Mouse (Mus musculus) MEL (cell line): Measurements from ENCODE around the gene Sertad1. TPM values are rescaled to one million over a fixed set of nuclear protein-coding genes. Genes with fewer than 3 reads are reported as not detected.
A peak's percentile ranks its signal among the peaks of the same experiment; 100 is the strongest.

Experiments used
- DNase-seq: peaks from one replicate; pipeline ENCODE4 v3.0.0; 2011; ENCODE audit warnings: low read depth, low spot score
- H3K27ac ChIP-seq: 2 replicates; pipeline ENCODE4 v1.5.1; 2012; ENCODE audit warnings: low read depth, mild to moderate bottlenecking, control low read depth, low read length, moderate library complexity; ENCODE audit not compliant: control insufficient read depth
- H3K27me3 ChIP-seq, 2 experiments: fragments of 150-350 bp in 1 of 2; sonication (generic) in 1 of 2; 2 replicates each; pipeline ENCODE4 v1.6.1; 2012; ENCODE audit warnings: low read length in 2 of 2, mild to moderate bottlenecking in 2 of 2, improper control_type of control experiment in 1 of 2, moderate library complexity in 1 of 2; ENCODE audit not compliant: insufficient read depth in 2 of 2, control insufficient read depth in 1 of 2
- H3K36me3 ChIP-seq, 2 experiments: 2 replicates each; pipeline ENCODE4 v1.6.1; 2012 to 2014; ENCODE audit warnings: low read length in 2 of 2, improper control_type of control experiment in 1 of 2, inconsistent platforms in 1 of 2, mild to moderate bottlenecking in 1 of 2; ENCODE audit not compliant: insufficient read depth in 2 of 2, control insufficient read depth in 1 of 2
- H3K4me1 ChIP-seq, 2 experiments: fragments of 150-350 bp in 1 of 2; sonication (generic) in 1 of 2; 2 replicates each; pipeline ENCODE4 v1.6.1; 2012; ENCODE audit warnings: low read length in 2 of 2, improper control_type of control experiment in 1 of 2, mild to moderate bottlenecking in 1 of 2; ENCODE audit not compliant: insufficient read depth in 2 of 2, control insufficient read depth in 1 of 2
- H3K4me3 ChIP-seq, 2 experiments: fragments of 150-350 bp in 1 of 2; sonication (generic) in 1 of 2; 2 replicates each; pipeline ENCODE4 v1.5.1; 2012; ENCODE audit warnings: low read depth in 2 of 2, low read length in 2 of 2, mild to moderate bottlenecking in 2 of 2, moderate library complexity in 2 of 2, control low read depth in 1 of 2, improper control_type of control experiment in 1 of 2; ENCODE audit not compliant: control insufficient read depth in 1 of 2, insufficient read depth in 1 of 2
- H3K79me2 ChIP-seq: 2 replicates; pipeline ENCODE4 v1.6.1; 2012; ENCODE audit warnings: mild to moderate bottlenecking, low read length, moderate library complexity; ENCODE audit not compliant: control insufficient read depth, poor library complexity, insufficient read depth
- H3K9ac ChIP-seq: 2 replicates; pipeline ENCODE4 v1.6.1; 2012; ENCODE audit warnings: low read depth, mild to moderate bottlenecking, control low read depth, low read length, moderate library complexity; ENCODE audit not compliant: control insufficient read depth, poor library complexity, severe bottlenecking
- H3K9me3 ChIP-seq: fragments of 150-350 bp; sonication (generic); replicated peaks from 2 replicates; pipeline ENCODE4 v1.6.1; 2012; ENCODE audit warnings: mild to moderate bottlenecking, low read length, improper control_type of control experiment, moderate library complexity; ENCODE audit not compliant: insufficient read depth
- CHD1 ChIP-seq: IDR thresholded peaks from 2 replicates; pipeline ENCODE4 v1.6.1; 2012; ENCODE audit warnings: low read depth, mild to moderate bottlenecking, inconsistent platforms, low read length, improper control_type of control experiment
- CTCF ChIP-seq, 3 experiments: IDR thresholded peaks in 2 of 3; conservative IDR thresholded peaks in 1 of 3; 2 replicates each; pipeline ENCODE4 v1.5.1; 2011 to 2012; ENCODE audit warnings: low read length in 3 of 3, low read depth in 2 of 3, mild to moderate bottlenecking in 2 of 3, improper control_type of control experiment in 1 of 3, inconsistent platforms in 1 of 3, mixed read lengths in 1 of 3, moderate library complexity in 1 of 3; ENCODE audit not compliant: control insufficient read depth in 1 of 3, insufficient read depth in 1 of 3, poor library complexity in 1 of 3, severe bottlenecking in 1 of 3
- ELF1 ChIP-seq: IDR thresholded peaks from 2 replicates; pipeline ENCODE4 v1.6.1; 2014; ENCODE audit warnings: low read depth, mild to moderate bottlenecking, inconsistent platforms, low read length, improper control_type of control experiment, moderate library complexity
- EP300 ChIP-seq, 2 experiments: IDR thresholded peaks; 2 replicates each; pipeline ENCODE4 v1.6.1; 2011; ENCODE audit warnings: improper control_type of control experiment in 2 of 2, low read length in 2 of 2, low read depth in 1 of 2, mild to moderate bottlenecking in 1 of 2
- ETS1 ChIP-seq: IDR thresholded peaks from 2 replicates; pipeline ENCODE4 v1.6.1; 2012; ENCODE audit warnings: low read depth, mild to moderate bottlenecking, inconsistent platforms, low read length, improper control_type of control experiment, moderate library complexity
- GATA1 ChIP-seq: IDR thresholded peaks from 2 replicates; pipeline ENCODE4 v1.6.1; 2011; ENCODE audit warnings: low read depth, low read length, improper control_type of control experiment
- HCFC1 ChIP-seq: IDR thresholded peaks from 2 replicates; pipeline ENCODE4 v1.6.1; 2012; ENCODE audit warnings: low read depth, mild to moderate bottlenecking, inconsistent platforms, low read length, improper control_type of control experiment, moderate library complexity
- KAT2A ChIP-seq: conservative IDR thresholded peaks from 2 replicates; pipeline ENCODE4 v1.6.1; 2012; ENCODE audit warnings: low read depth, low read length, improper control_type of control experiment, inconsistent platforms
- MAX ChIP-seq: IDR thresholded peaks from 2 replicates; pipeline ENCODE4 v1.6.1; 2011; ENCODE audit warnings: low read length, improper control_type of control experiment
- MAZ ChIP-seq: IDR thresholded peaks from 2 replicates; pipeline ENCODE4 v1.6.1; 2012; ENCODE audit warnings: low read depth, mild to moderate bottlenecking, inconsistent platforms, low read length, improper control_type of control experiment
- MEF2A ChIP-seq: IDR thresholded peaks from 2 replicates; pipeline ENCODE4 v1.6.1; 2014; ENCODE audit warnings: low read depth, mild to moderate bottlenecking, inconsistent platforms, low read length, improper control_type of control experiment; ENCODE audit not compliant: poor library complexity, insufficient replicate concordance, severe bottlenecking; ENCODE audit errors: extremely low read depth
- MXI1 ChIP-seq: IDR thresholded peaks from 2 replicates; pipeline ENCODE4 v1.6.1; 2011; ENCODE audit warnings: mild to moderate bottlenecking, low read depth, low read length, improper control_type of control experiment
- MYC ChIP-seq: IDR thresholded peaks from 2 replicates; pipeline ENCODE4 v1.6.1; 2011; ENCODE audit warnings: low read depth, mild to moderate bottlenecking, low read length, improper control_type of control experiment, moderate library complexity
- NRF1 ChIP-seq: IDR thresholded peaks from 2 replicates; pipeline ENCODE4 v1.6.1; 2014; ENCODE audit warnings: low read depth, mild to moderate bottlenecking, inconsistent platforms, low read length, improper control_type of control experiment, moderate library complexity; ENCODE audit not compliant: poor library complexity, insufficient read depth, severe bottlenecking
- POLR2A ChIP-seq, 2 experiments: IDR thresholded peaks; 2 replicates each; pipeline ENCODE4 v1.6.1; 2011 to 2012; ENCODE audit warnings: low read length in 2 of 2, mild to moderate bottlenecking in 2 of 2, control low read depth in 1 of 2, improper control_type of control experiment in 1 of 2, low read depth in 1 of 2, moderate library complexity in 1 of 2; ENCODE audit not compliant: control insufficient read depth in 1 of 2, insufficient read depth in 1 of 2, poor library complexity in 1 of 2
- POLR2AphosphoS5 ChIP-seq: IDR thresholded peaks from 2 replicates; pipeline ENCODE4 v1.6.1; 2012; ENCODE audit warnings: low read depth, borderline replicate concordance, mild to moderate bottlenecking, inconsistent platforms, low read length, moderate library complexity, mixed read lengths
- RAD21 ChIP-seq: IDR thresholded peaks from 2 replicates; pipeline ENCODE4 v1.6.1; 2011; ENCODE audit warnings: mild to moderate bottlenecking, low read depth, low read length, improper control_type of control experiment
- RCOR1 ChIP-seq: IDR thresholded peaks from 2 replicates; pipeline ENCODE4 v1.6.1; 2012; ENCODE audit warnings: low read depth, mild to moderate bottlenecking, inconsistent platforms, low read length, improper control_type of control experiment
- SIN3A ChIP-seq: IDR thresholded peaks from 2 replicates; pipeline ENCODE4 v1.6.1; 2012; ENCODE audit warnings: low read length, improper control_type of control experiment, inconsistent platforms
- SMC3 ChIP-seq: IDR thresholded peaks from 2 replicates; pipeline ENCODE4 v1.6.1; 2011; ENCODE audit warnings: low read depth, low read length, improper control_type of control experiment
- TBP ChIP-seq: IDR thresholded peaks from 2 replicates; pipeline ENCODE4 v1.8.0; 2011; ENCODE audit warnings: low read depth, low read length, improper control_type of control experiment
- TCF12 ChIP-seq: IDR thresholded peaks from 2 replicates; pipeline ENCODE4 v1.6.1; 2014; ENCODE audit warnings: low read depth, mild to moderate bottlenecking, inconsistent platforms, low read length, improper control_type of control experiment, moderate library complexity
- UBTF ChIP-seq: IDR thresholded peaks from 2 replicates; pipeline ENCODE4 v1.6.1; 2012; ENCODE audit warnings: low read depth, mild to moderate bottlenecking, inconsistent platforms, low read length, improper control_type of control experiment, moderate library complexity, borderline replicate concordance; ENCODE audit not compliant: insufficient read depth
- ZC3H11A ChIP-seq: IDR thresholded peaks from 2 replicates; pipeline ENCODE4 v1.6.1; 2012; ENCODE audit warnings: low read depth, mild to moderate bottlenecking, inconsistent platforms, low read length, improper control_type of control experiment
- ZNF384 ChIP-seq: IDR thresholded peaks from 2 replicates; pipeline ENCODE4 v1.6.1; 2012; ENCODE audit warnings: low read depth, mild to moderate bottlenecking, inconsistent platforms, low read length, improper control_type of control experiment
- polyA plus RNA-seq, 2 experiments: library from polyadenylated mRNA; stranded (reverse) in 1 of 2; unstranded in 1 of 2; fragments of >175 nt in 1 of 2; fragments of >200 nt in 1 of 2; gene quantifications; 2 replicates each; pipeline versions ENCODE4 v1.2.1 to v1.2.4; 2012; ENCODE audit warnings: low replicate concordance in 2 of 2, low read depth in 1 of 2; ENCODE audit not compliant: insufficient read length in 2 of 2, insufficient read depth in 1 of 2, missing spikeins in 1 of 2
- total RNA-seq: library from RNA; depleted of rRNA; stranded (reverse); fragments of 300-350 nt; gene quantifications from 2 replicates; pipeline ENCODE4 v1.2.3, GENCODE M21; 2012

Sertad1 gene
- total and polyA plus RNA-seq, 3 experiments, result 9.9 to 10.6 TPM; not detected in 1

DNA sequence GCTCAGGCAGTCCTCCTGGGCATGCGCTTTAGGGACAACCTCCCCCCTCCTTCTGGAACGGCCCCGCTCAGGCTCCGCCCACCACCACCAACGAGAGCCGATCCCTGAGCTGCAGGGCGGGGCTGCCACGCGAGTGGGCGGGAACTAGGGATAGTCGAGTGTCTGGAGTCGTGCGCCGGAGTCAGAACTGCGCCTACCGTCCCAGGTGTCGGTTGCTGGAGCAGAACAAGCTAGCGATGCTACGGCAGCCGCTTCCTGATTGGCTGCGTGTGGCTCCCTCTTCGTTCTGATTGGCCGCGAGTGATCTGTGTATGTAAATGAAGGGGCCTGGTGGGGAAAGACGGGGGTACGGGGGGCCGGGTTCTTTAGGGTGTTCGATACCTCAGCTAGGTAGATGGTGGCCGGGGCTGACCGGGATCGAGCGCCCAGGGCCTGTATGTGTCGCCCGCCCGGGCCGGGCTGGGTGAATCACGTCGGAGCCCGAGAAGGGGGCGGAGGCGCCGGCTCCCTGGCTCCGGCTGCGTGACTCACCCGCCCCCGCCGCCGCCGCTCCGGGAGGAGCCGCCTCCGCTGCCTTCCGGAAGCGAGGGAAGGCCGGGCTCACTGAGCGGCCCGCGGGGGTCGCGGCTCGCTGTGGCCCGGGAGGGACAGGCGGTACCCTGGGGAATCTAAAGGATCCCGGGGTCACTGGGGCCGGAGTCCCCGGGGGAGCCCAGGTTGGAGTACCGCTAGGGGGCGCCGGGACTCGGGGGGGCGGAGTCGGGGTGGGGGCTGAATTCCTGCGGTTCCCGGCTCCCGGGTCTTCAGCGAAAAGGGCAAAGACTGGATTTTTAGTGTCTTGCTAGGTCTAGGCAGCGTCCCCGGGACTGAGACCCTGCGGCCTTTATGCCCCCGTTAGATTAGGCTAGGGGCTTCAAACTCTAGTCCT, at the start of gene Sertad1 (continued):
- TF ChIP-seq ELF1, result peak; percentile 63
- TF ChIP-seq CHD1, result no peak; the same call in 1 of the 2 replicates
- peak in 2 of 3 experiments; percentile 48 to 79; a peak in 4 of 6 replicates for TF ChIP-seq CTCF (IDR thresholded peaks at IDR 0.05 in 2 of 3, conservative IDR thresholded peaks at IDR 0.05 in 1 of 3; ENCODE audit: control insufficient read depth in 1 of 3, insufficient read depth in 1 of 3, low read depth in 2 of 3, low read length in 3 of 3, poor library complexity in 1 of 3, severe bottlenecking in 1 of 3)
- peak; percentile 94 for TF ChIP-seq MAZ
- TF ChIP-seq TCF12, result peak; percentile 61; the same call in 1 of the 2 replicates

GRCm38 (mm10) chr7:27437544-27437943, 49.2 kb upstream of the Sertad1 start:
- H3K4me1 ChIP-seq, result no peaks in the 10 kb centered on the region
- no peak overlapping the region for H3K4me3 ChIP-seq
- TF ChIP-seq SIN3A (0 out of 2 replicates have a peak, but pooled peaks have one; percentile 43), ETS1 (no peak), KAT2A (no peak), POLR2AphosphoS5 (no peak), ZNF384 (0 out of 2 replicates have a peak, but pooled peaks have one; percentile 17), NRF1 (no peak), HCFC1 (no peak), GATA1 (no peak), ZC3H11A (peak; percentile 89), MXI1 (no peak), MAX (no peak), CTCF (IDR thresholded peaks at IDR 0.05 in 2 of 3, conservative IDR thresholded peaks at IDR 0.05 in 1 of 3; ENCODE audit: control insufficient read depth in 1 of 3, insufficient read depth in 1 of 3, low read depth in 2 of 3, low read length in 3 of 3, poor library complexity in 1 of 3, severe bottlenecking in 1 of 3) (peak; percentile 85 to 94 (median 88)), ELF1 (no peak), POLR2A (IDR thresholded peaks at IDR 0.05; ENCODE audit: control insufficient read depth in 1 of 2, insufficient read depth in 1 of 2, low read depth in 1 of 2, low read length in 2 of 2, poor library complexity in 1 of 2) (no peak), UBTF (no peak), SMC3 (peak; percentile 96), EP300 (IDR thresholded peaks at IDR 0.05; ENCODE audit: low read depth in 1 of 2, low read length in 2 of 2) (no peak), RCOR1 (no peak), MYC (0 out of 2 replicates have a peak, but pooled peaks have one; percentile 53), MEF2A (no peak), TBP (no peak), RAD21 (peak; percentile 90)
- DNase-seq, result peak; percentile 81
- H3K9me3 ChIP-seq, result no peaks in the 10 kb centered on the region
- no peaks in the 10 kb centered on the region for H3K79me2 ChIP-seq
- no peaks in the 10 kb centered on the region for H3K36me3 ChIP-seq
- H3K9ac ChIP-seq, result no peak overlapping the region
- H3K27me3 ChIP-seq, result peaks cover 0 to 1% of the 10 kb centered on the region in 2 experiments; a peak in 1 of 4 replicates
- H3K27ac ChIP-seq, result no peak overlapping the region
